Mouse (Mus musculus) erythroblast, embryonic 14.5 days (primary cell): ENCODE data around the gene Smug1.

Source experiments
- GATA1 ChIP-seq: IDR thresholded peaks from 2 replicates; pipeline ENCODE4 v1.6.1; 2012; ENCODE audit warnings: low read length, inconsistent platforms, mixed read lengths
- TAL1 ChIP-seq: IDR thresholded peaks from 3 replicates; pipeline ENCODE4 v1.6.1; 2012; ENCODE audit warnings: low read length, inconsistent platforms, mixed read lengths

GRCm38 (mm10) chr15:103130729-103131128 is 36.2 kb downstream of the Smug1 start:
- no peak for TF ChIP-seq TAL1
- no peak for TF ChIP-seq GATA1
